Mouse (Mus musculus): ENCODE results near the gene Egr4.

GRCm38 (mm10) chr6:85480685-85481084, 32.7 kb downstream of the Egr4 start:
- TF ChIP-seq CTCF (IDR thresholded peaks at IDR 0.05; ENCODE audit: borderline replicate concordance, insufficient read depth, low read depth, low read length) (no peak), POLR2A (IDR thresholded peaks at IDR 0.05; ENCODE audit: borderline replicate concordance, insufficient read depth, low read length) (no peak)
